Mouse (Mus musculus) layer of hippocampus, postnatal 10 days (tissue): ENCODE data around the gene Tbc1d10a. TPM values are rescaled to one million over a fixed set of nuclear protein-coding genes. Genes with fewer than 3 reads are reported as not detected.
A peak's percentile ranks its signal among the peaks of the same experiment; 100 is the strongest.

Source experiments
- DNase-seq, 2 experiments: peaks; one replicate each; pipeline ENCODE4 v3.0.0; 2021; ENCODE audit warnings: low spot score in 2 of 2
- total RNA-seq, 2 experiments: library from RNA; stranded (reverse); gene quantifications; 2 replicates each; pipeline ENCODE4 v1.2.3; 2021

The Tbc1d10a gene
- total RNA-seq, 2 experiments from 2014 or later: 28.4 to 31.1 TPM

- DNase-seq: no peak
Measured at GRCm38 (mm10) chr11:4235665-4236545, 49.3 kb downstream of the Tbc1d10a start, which contains the start of gene Osm. TSS of gene Osm (plus strand) at chr11:4236420.

- no peak for DNase-seq
Measured at GRCm38 (mm10) chr11:4236546-4237067, 50.0 kb downstream of the Tbc1d10a start.

GRCm38 (mm10) chr11:4237389-4237912 lies 50.9 kb downstream of the Tbc1d10a start:
- DNase-seq: no peak

GRCm38 (mm10) chr11:4238167-4238566 lies 51.6 kb downstream of the Tbc1d10a start:
- no peak for DNase-seq

GRCm38 (mm10) chr11:4239691-4240090 lies 53.1 kb downstream of the Tbc1d10a start:
- DNase-seq: no peak

GRCm38 (mm10) chr11:4240151-4240550 lies 53.6 kb downstream of the Tbc1d10a start:
- no peak for DNase-seq

- DNase-seq: no peak
Measured at GRCm38 (mm10) chr11:4241180-4241579, 54.6 kb downstream of the Tbc1d10a start.

- no peak for DNase-seq
Measured at GRCm38 (mm10) chr11:4246126-4246525, 59.5 kb downstream of the Tbc1d10a start.

- no peak for DNase-seq
Measured at GRCm38 (mm10) chr11:4246623-4247022, 60.0 kb downstream of the Tbc1d10a start.

GRCm38 (mm10) chr11:4247201-4247959 lies 60.8 kb downstream of the Tbc1d10a start:
- no peak for DNase-seq

- no peak for DNase-seq
Measured at GRCm38 (mm10) chr11:4249151-4249550, 62.6 kb downstream of the Tbc1d10a start.

GRCm38 (mm10) chr11:4250290-4250689 lies 63.7 kb downstream of the Tbc1d10a start:
- DNase-seq: no peak

GRCm38 (mm10) chr11:4251376-4251775 lies 64.8 kb downstream of the Tbc1d10a start:
- no peak for DNase-seq

- DNase-seq: no peak
Measured at GRCm38 (mm10) chr11:4252886-4253285, 66.3 kb downstream of the Tbc1d10a start.

- no peak for DNase-seq
Measured at GRCm38 (mm10) chr11:4256846-4257607, 70.4 kb downstream of the Tbc1d10a start, which contains the start of gene Lif. TSS of gene Lif (plus strand) at chr11:4257557.

- DNase-seq: no peak
Measured at GRCm38 (mm10) chr11:4257756-4258155, 71.2 kb downstream of the Tbc1d10a start.

GRCm38 (mm10) chr11:4258657-4259082 lies 72.1 kb downstream of the Tbc1d10a start:
- peak; percentile 90 to 93 for DNase-seq

- peak; percentile 36 for DNase-seq
Measured at GRCm38 (mm10) chr11:4260463-4261187, 74.0 kb downstream of the Tbc1d10a start.

GRCm38 (mm10) chr11:4261188-4261494 lies 74.6 kb downstream of the Tbc1d10a start:
- DNase-seq: peak; percentile 75 to 76

- peak; percentile 56 to 57 for DNase-seq
Measured at GRCm38 (mm10) chr11:4261969-4262368, 75.4 kb downstream of the Tbc1d10a start.
